Mouse (Mus musculus) midbrain, postnatal 0 days (tissue): ENCODE results near the gene Dip2c. TPM values are rescaled to one million over a fixed set of nuclear protein-coding genes. Genes with fewer than 3 reads are reported as not detected.

ENCODE experiments used
- ATAC-seq: fragments of 200-750 bp; cut with Nextera tagmentation; 2 replicates; pipeline ENCODE4 v1.8.0; 2017; ENCODE audit warnings: moderate number of reproducible peaks, mild to moderate bottlenecking, moderate TSS enrichment, moderate library complexity; ENCODE audit not compliant: low FRiP score
- DNase-seq: peaks from one replicate; pipeline ENCODE4 v3.0.0-alpha.2; 2015; ENCODE audit warnings: low spot score
- H3K27ac ChIP-seq: fragments of 300-500 bp; sonication (generic); 2 replicates; pipeline ENCODE4 v1.5.1; 2014; ENCODE audit warnings: low read depth, mild to moderate bottlenecking, low read length, mixed read lengths
- H3K27me3 ChIP-seq: fragments of 300-500 bp; sonication (generic); 2 replicates; pipeline ENCODE4 v1.6.1; 2014; ENCODE audit warnings: low read length, control low read depth, mixed read lengths; ENCODE audit not compliant: insufficient read depth
- H3K36me3 ChIP-seq: fragments of 300-500 bp; sonication (generic); 2 replicates; pipeline ENCODE4 v1.6.1; 2014; ENCODE audit warnings: low read length, control low read depth, mixed read lengths; ENCODE audit not compliant: insufficient read depth
- H3K4me1 ChIP-seq: fragments of 300-500 bp; sonication (generic); 2 replicates; pipeline ENCODE4 v1.6.1; 2014; ENCODE audit warnings: mild to moderate bottlenecking, control low read depth, antibody characterized with exemption, low read length, mixed read lengths; ENCODE audit not compliant: insufficient read depth
- H3K4me2 ChIP-seq: fragments of 300-500 bp; sonication (generic); 2 replicates; pipeline ENCODE4 v1.6.1; 2014; ENCODE audit warnings: low read depth, mild to moderate bottlenecking, low read length, mixed read lengths; ENCODE audit not compliant: poor library complexity, severe bottlenecking
- H3K4me3 ChIP-seq: fragments of 300-500 bp; sonication (generic); 2 replicates; pipeline ENCODE4 v1.5.1; 2014; ENCODE audit warnings: low read depth, mild to moderate bottlenecking, low read length, moderate library complexity
- H3K9ac ChIP-seq: fragments of 300-500 bp; sonication (generic); replicated peaks from 2 replicates; pipeline ENCODE4 v1.6.1; 2014; ENCODE audit warnings: mild to moderate bottlenecking, low read length, moderate library complexity, mixed read lengths; ENCODE audit not compliant: poor library complexity, severe bottlenecking
- H3K9me3 ChIP-seq: fragments of 300-500 bp; sonication (generic); 2 replicates; pipeline ENCODE4 v1.6.1; 2016; ENCODE audit warnings: low read length, control low read depth
- CTCF ChIP-seq: IDR thresholded peaks from 2 replicates; pipeline ENCODE4 v1.5.1; 2016; ENCODE audit warnings: antibody characterized with exemption, mild to moderate bottlenecking
- WGBS: fragments of 180-500 bp; shearing (Covaris S2); extraction: QIAGEN DNeasy Blood & Tissue Kit; methylation state at CpG from one replicate; pipeline ENCODE4 v1.1.7; 2014; 5-methylcytosine and 5-hydroxymethylcytosine counted together
- polyA plus RNA-seq: library from polyadenylated mRNA; unstranded; fragments of >200 nt; fragmentation: Nextera tagmentation; extraction: Ambion mirVana; gene quantifications from 2 replicates; pipeline ENCODE4 v1.2.1, GENCODE M21; 2015
- total RNA-seq: library from RNA; depleted of rRNA; stranded (reverse); fragments of >200 nt; gene quantifications from 2 replicates; pipeline ENCODE4 v1.2.3, GENCODE M21; 2014

Dip2c gene
- total and polyA plus RNA-seq, 2 experiments from 2014 or later = 9.7 to 74.4 TPM

GRCm38 (mm10) chr13:9686765-9687164 is 410.4 kb downstream of the Dip2c start:
- peaks cover 61% of the 10 kb centered on the region for H3K36me3 ChIP-seq
- peak; percentile 26; the same call in 1 of the 2 replicates for ATAC-seq

GRCm38 (mm10) chr13:9689366-9689765 is 413.0 kb downstream of the Dip2c start:
- H3K36me3 ChIP-seq = peaks cover 66% of the 10 kb centered on the region
- no peak overlapping the region for H3K4me2 ChIP-seq
- 95% methylated on average over 16 of the region's 16 CpGs for WGBS
- H3K27ac ChIP-seq = no peak overlapping the region
- no peak for TF ChIP-seq CTCF
- H3K4me3 ChIP-seq = no peak overlapping the region
- no peak overlapping the region for H3K9ac ChIP-seq
- no peaks in the 10 kb centered on the region for H3K4me1 ChIP-seq
- ATAC-seq = no peak
- no peaks in the 10 kb centered on the region for H3K27me3 ChIP-seq
- DNase-seq = no peak
- no peaks in the 10 kb centered on the region for H3K9me3 ChIP-seq

More at GRCm38 (mm10) chr13:9686765-9687164, 410.4 kb downstream of the Dip2c start:
- no peak overlapping the region for H3K4me2 ChIP-seq
- no peak for TF ChIP-seq CTCF
- H3K27me3 ChIP-seq = no peaks in the 10 kb centered on the region
- no peak for DNase-seq
- H3K27ac ChIP-seq = no peak overlapping the region
- H3K4me3 ChIP-seq = no peak overlapping the region
- WGBS = 86% methylated on average over 11 of the region's 11 CpGs
- no peaks in the 10 kb centered on the region for H3K4me1 ChIP-seq
- no peaks in the 10 kb centered on the region for H3K9me3 ChIP-seq
- H3K9ac ChIP-seq = no peak overlapping the region

- Histone ChIP-seq H3K27ac (no peak overlapping the region), H3K36me3 (peaks cover 69% of the 10 kb centered on the region), H3K27me3 (no peaks in the 10 kb centered on the region), H3K4me1 (no peaks in the 10 kb centered on the region), H3K9me3 (no peaks in the 10 kb centered on the region), H3K4me2 (no peak overlapping the region), H3K9ac (no peak overlapping the region), H3K4me3 (no peak overlapping the region)
- no peak for TF ChIP-seq CTCF
- no peak for ATAC-seq
- no peak for DNase-seq
- 82% methylated on average over 3 of the region's 3 CpGs for WGBS
These were observed 416.5 kb downstream of the Dip2c start for GRCm38 (mm10) chr13:9692876-9693275.

- H3K36me3 ChIP-seq = peaks cover 57% of the 10 kb centered on the region
- 94% methylated on average over 6 of the region's 6 CpGs for WGBS
These were observed 418.3 kb downstream of the Dip2c start for GRCm38 (mm10) chr13:9694651-9695050.

GRCm38 (mm10) chr13:9695403-9695802 is 419.1 kb downstream of the Dip2c start:
- no peak for TF ChIP-seq CTCF
- H3K4me1 ChIP-seq = no peaks in the 10 kb centered on the region
- DNase-seq = no peak
- no peak overlapping the region for H3K27ac ChIP-seq
- no peak overlapping the region for H3K4me3 ChIP-seq
- no peak overlapping the region for H3K4me2 ChIP-seq
- 95% methylated on average over 4 of the region's 4 CpGs for WGBS
- H3K36me3 ChIP-seq = peaks cover 52% of the 10 kb centered on the region
- no peaks in the 10 kb centered on the region for H3K9me3 ChIP-seq
- ATAC-seq = no peak
- no peaks in the 10 kb centered on the region for H3K27me3 ChIP-seq
- no peak overlapping the region for H3K9ac ChIP-seq

More at GRCm38 (mm10) chr13:9694651-9695050, 418.3 kb downstream of the Dip2c start:
- Histone ChIP-seq H3K9ac (no peak overlapping the region), H3K4me2 (no peak overlapping the region), H3K9me3 (no peaks in the 10 kb centered on the region), H3K27me3 (no peaks in the 10 kb centered on the region), H3K27ac (no peak overlapping the region), H3K4me1 (no peaks in the 10 kb centered on the region), H3K4me3 (no peak overlapping the region)
- DNase-seq (no peak), ATAC-seq (no peak)
- TF ChIP-seq CTCF = no peak

GRCm38 (mm10) chr13:9695809-9696208 is 419.5 kb downstream of the Dip2c start:
- no peaks in the 10 kb centered on the region for H3K4me1 ChIP-seq
- DNase-seq (no peak), ATAC-seq (no peak)
- no peaks in the 10 kb centered on the region for H3K9me3 ChIP-seq
- TF ChIP-seq CTCF = no peak
- H3K4me3 ChIP-seq = no peak overlapping the region
- H3K36me3 ChIP-seq = peaks cover 48% of the 10 kb centered on the region
- no peaks in the 10 kb centered on the region for H3K27me3 ChIP-seq
- H3K4me2 ChIP-seq = no peak overlapping the region
- H3K27ac ChIP-seq = no peak overlapping the region
- H3K9ac ChIP-seq = no peak overlapping the region
